Mouse (Mus musculus): ENCODE measurements around the gene Anxa6. TPM values are rescaled to one million over a fixed set of nuclear protein-coding genes. Genes with fewer than 3 reads are reported as not detected.
A peak's percentile ranks its signal among the peaks of the same experiment; 100 is the strongest.

Gene Anxa6
- total and polyA plus RNA-seq, 3 experiments: 115 to 168 (median 162) TPM

GRCm38 (mm10) chr11:54931405-54932093 is 101.7 kb downstream of the Anxa6 start:
- peak; percentile 52 for DNase-seq (ENCODE audit: extremely low read depth)

DNA sequence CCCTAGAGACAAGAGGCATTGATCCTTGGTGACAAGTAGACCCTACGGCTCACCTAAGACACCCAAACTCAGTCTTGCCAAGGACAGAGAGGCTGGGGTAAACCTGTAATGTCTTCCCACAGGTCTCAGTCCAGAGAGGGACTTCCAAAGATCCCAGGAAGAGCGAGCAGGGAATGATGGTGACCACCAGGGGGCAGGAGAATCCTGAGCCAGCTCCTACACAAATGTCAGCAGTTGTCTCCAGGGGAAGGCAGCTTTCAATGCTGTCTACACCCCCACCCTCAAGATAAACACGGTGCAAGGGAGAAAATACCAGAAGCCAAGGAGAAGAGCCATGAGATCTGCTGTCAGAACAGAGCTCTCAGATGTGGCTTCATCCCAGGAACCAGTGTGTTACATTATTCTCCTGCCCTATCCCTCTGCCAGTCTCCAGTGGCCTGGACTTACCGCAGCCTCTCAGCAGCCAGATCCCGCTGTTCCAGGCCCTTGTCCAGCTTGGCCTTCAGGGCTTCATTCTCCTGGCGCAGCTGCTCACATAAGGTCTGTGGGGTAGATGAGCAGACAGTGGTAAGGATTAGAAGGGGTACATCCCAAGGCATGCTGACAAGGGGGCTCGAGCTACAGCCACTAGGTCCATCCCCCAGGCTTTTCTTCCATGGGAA is 102.8 kb downstream of the Anxa6 start:
- no peaks in the 10 kb centered on the region for H3K79me2 ChIP-seq (replicated peaks; ENCODE audit: control insufficient read depth, extremely low read depth, insufficient read depth, poor library complexity, severe bottlenecking)
- H3K4me3 ChIP-seq (replicated peaks in 1 of 3; ENCODE audit: low read depth in 2 of 3, low read length in 2 of 3, poor library complexity in 1 of 3): no peak overlapping the region
- H3K9me3 ChIP-seq (replicated peaks; ENCODE audit: low read length): peaks cover 7% of the 10 kb centered on the region
- H3K36me3 ChIP-seq (replicated peaks in 1 of 2; ENCODE audit: control insufficient read depth in 1 of 2, insufficient read depth in 1 of 2, low read length in 1 of 2): peaks cover 87 to 98% of the 10 kb centered on the region in 2 experiments
- H3K9ac ChIP-seq (ENCODE audit: insufficient read depth, low read depth): no peak overlapping the region
- H3K27me3 ChIP-seq (replicated peaks): no peaks in the 10 kb centered on the region
- dilution Hi-C loops (cut with MboI; ENCODE audit: extremely low pct_ligation_motif_present, extremely low pct_unique_long_range_greater_than_20kb, low sequenced_read_pairs): no loop called here
- no peak for TF ChIP-seq SIN3A (IDR thresholded peaks at IDR 0.05; ENCODE audit: low read length)
- peak in 1 of 2 experiments; percentile 62; a peak in 2 of 4 replicates for TF ChIP-seq CTCF (conservative IDR thresholded peaks at IDR 0.05 in 1 of 2, IDR thresholded peaks at IDR 0.05 in 1 of 2; ENCODE audit: low read depth in 2 of 2, low read length in 2 of 2)
- TF ChIP-seq NELFE (IDR thresholded peaks at IDR 0.05; ENCODE audit: low read depth, low read length): no peak
- no peak for TF ChIP-seq JUND (conservative IDR thresholded peaks at IDR 0.05; ENCODE audit: low read depth, low read length)
- TF ChIP-seq GABPA (IDR thresholded peaks at IDR 0.05; ENCODE audit: insufficient replicate concordance, low read depth, low read length): no peak
- TF ChIP-seq SMC3 (IDR thresholded peaks at IDR 0.05; ENCODE audit: low read depth, low read length): peak; percentile 62
- no peak for TF ChIP-seq MXI1 (IDR thresholded peaks at IDR 0.05; ENCODE audit: low read depth, low read length)
- TF ChIP-seq USF2 (conservative IDR thresholded peaks at IDR 0.05; ENCODE audit: low read depth, low read length): no peak
- TF ChIP-seq CHD2 (IDR thresholded peaks at IDR 0.05; ENCODE audit: low read length): no peak
- TF ChIP-seq ELF1 (IDR thresholded peaks at IDR 0.05; ENCODE audit: low read depth, low read length): no peak
- peak; percentile 45 for TF ChIP-seq RAD21 (IDR thresholded peaks at IDR 0.05; ENCODE audit: low read depth, low read length)
- no peak overlapping the region for H3K4me2 ChIP-seq (ENCODE audit: insufficient read depth, low read depth, poor library complexity, severe bottlenecking)
- in situ Hi-C loops (cut with MboI; ENCODE audit: low pct_ligation_motif_present, low pct_unique_long_range_greater_than_20kb, low sequenced_read_pairs): loop anchor here (5.0 kb wide), 1 partner anchor 52 kb away; no protein-coding TSS in a partner anchor
- peak; percentile 33 for DNase-seq (ENCODE audit: extremely low read depth)
- H3K4me1 ChIP-seq (ENCODE audit: control insufficient read depth in 1 of 2, insufficient read depth in 2 of 2): peaks cover 1 to 35% of the 10 kb centered on the region in 2 experiments; a peak in 3 of 4 replicates
- no peak overlapping the region for H3K27ac ChIP-seq (ENCODE audit: insufficient read depth, low read depth)

More at GRCm38 (mm10) chr11:54931405-54932093, 101.7 kb downstream of the Anxa6 start:
- Histone ChIP-seq H3K36me3 (replicated peaks in 1 of 2; ENCODE audit: control insufficient read depth in 1 of 2, insufficient read depth in 1 of 2, low read length in 1 of 2) (peaks cover 88 to 98% of the 10 kb centered on the region in 2 experiments), H3K4me2 (ENCODE audit: insufficient read depth, low read depth, poor library complexity, severe bottlenecking) (no peak overlapping the region), H3K27me3 (replicated peaks) (no peaks in the 10 kb centered on the region), H3K9ac (ENCODE audit: insufficient read depth, low read depth) (no peak overlapping the region), H3K27ac (ENCODE audit: insufficient read depth, low read depth) (no peak overlapping the region), H3K4me3 (replicated peaks in 1 of 3; ENCODE audit: low read depth in 2 of 3, low read length in 2 of 3, poor library complexity in 1 of 3) (no peak overlapping the region), H3K79me2 (replicated peaks; ENCODE audit: control insufficient read depth, extremely low read depth, insufficient read depth, poor library complexity, severe bottlenecking) (no peaks in the 10 kb centered on the region), H3K4me1 (ENCODE audit: control insufficient read depth in 1 of 2, insufficient read depth in 2 of 2) (peaks cover 7 to 35% of the 10 kb centered on the region in 2 experiments), H3K9me3 (replicated peaks; ENCODE audit: low read length) (no peaks in the 10 kb centered on the region)
- in situ Hi-C loops (cut with MboI; ENCODE audit: low pct_ligation_motif_present, low pct_unique_long_range_greater_than_20kb, low sequenced_read_pairs) (loop anchor here (5.0 kb wide), 1 partner anchor 51 kb away; no protein-coding TSS in a partner anchor), dilution Hi-C loops (cut with MboI; ENCODE audit: extremely low pct_ligation_motif_present, extremely low pct_unique_long_range_greater_than_20kb, low sequenced_read_pairs) (no loop called here)
- TF ChIP-seq GABPA (IDR thresholded peaks at IDR 0.05; ENCODE audit: insufficient replicate concordance, low read depth, low read length): no peak
- TF ChIP-seq RAD21 (IDR thresholded peaks at IDR 0.05; ENCODE audit: low read depth, low read length): peak; percentile 80
- peak; percentile 71; the same call in 1 of the 2 replicates for TF ChIP-seq ZC3H11A (IDR thresholded peaks at IDR 0.05; ENCODE audit: low read depth, low read length)
- TF ChIP-seq CTCF (conservative IDR thresholded peaks at IDR 0.05 in 1 of 2, IDR thresholded peaks at IDR 0.05 in 1 of 2; ENCODE audit: low read depth in 2 of 2, low read length in 2 of 2): peak; percentile 50 to 87; a peak in 3 of 4 replicates
- peak; percentile 90 for TF ChIP-seq SMC3 (IDR thresholded peaks at IDR 0.05; ENCODE audit: low read depth, low read length)

Measured in CH12.LX (cell line).